Mouse (Mus musculus) kidney, embryonic 16.5 days (tissue): ENCODE data around the gene Rtl8c. TPM values are rescaled to one million over a fixed set of nuclear protein-coding genes. Genes with fewer than 3 reads are reported as not detected.
A peak's percentile ranks its signal among the peaks of the same experiment; 100 is the strongest.
"Not testable (repeated sequence)": the region's sequence is repeated elsewhere in the genome, so short reads cannot be mapped to it uniquely, and the experiment has no call there.

Experiments
- ATAC-seq: fragments of 200-750 bp; cut with Nextera tagmentation; 2 replicates; pipeline ENCODE4 v1.8.0; 2017; ENCODE audit warnings: moderate TSS enrichment; ENCODE audit not compliant: low FRiP score, low TSS enrichment
- H3K27ac ChIP-seq: fragments of 300-500 bp; sonication (generic); 2 replicates; pipeline ENCODE4 v1.5.1; 2014; ENCODE audit warnings: low read length
- H3K27me3 ChIP-seq: fragments of 300-500 bp; sonication (generic); 2 replicates; pipeline ENCODE4 v1.6.1; 2014; ENCODE audit warnings: low read length, control low read depth, mixed read lengths; ENCODE audit not compliant: insufficient read depth
- H3K36me3 ChIP-seq: fragments of 300-500 bp; sonication (generic); 2 replicates; pipeline ENCODE4 v1.6.1; 2014; ENCODE audit warnings: low read length, control low read depth, mixed read lengths; ENCODE audit not compliant: insufficient read depth
- H3K4me1 ChIP-seq: fragments of 300-500 bp; sonication (generic); 2 replicates; pipeline ENCODE4 v1.6.1; 2014; ENCODE audit warnings: low read length, control low read depth, mixed read lengths; ENCODE audit not compliant: insufficient read depth
- H3K4me2 ChIP-seq: fragments of 300-500 bp; sonication (generic); replicated peaks from 2 replicates; pipeline ENCODE4 v1.6.1; 2014; ENCODE audit warnings: low read depth, low read length
- H3K4me3 ChIP-seq: fragments of 300-500 bp; sonication (generic); 2 replicates; pipeline ENCODE4 v1.5.1; 2014; ENCODE audit warnings: mild to moderate bottlenecking, low read length
- H3K9ac ChIP-seq: fragments of 300-500 bp; sonication (generic); replicated peaks from 2 replicates; pipeline ENCODE4 v1.6.1; 2014; ENCODE audit warnings: low read length
- H3K9me3 ChIP-seq: fragments of 300-500 bp; sonication (generic); 2 replicates; pipeline ENCODE4 v1.6.1; 2016; ENCODE audit warnings: low read length, control low read depth
- WGBS: fragments of 180-500 bp; shearing (Covaris S2); extraction: QIAGEN DNeasy Blood & Tissue Kit; methylation state at CpG from one replicate; pipeline ENCODE4 v1.1.7; 2014; 5-methylcytosine and 5-hydroxymethylcytosine counted together
- polyA plus RNA-seq: library from polyadenylated mRNA; unstranded; fragments of >200 nt; fragmentation: Nextera tagmentation; extraction: Ambion mirVana; gene quantifications from 2 replicates; pipeline ENCODE4 v1.2.1, GENCODE M21; 2015

Gene Rtl8c
- polyA plus RNA-seq, 1 experiment from 2014 or later = 78.3 TPM

DNA sequence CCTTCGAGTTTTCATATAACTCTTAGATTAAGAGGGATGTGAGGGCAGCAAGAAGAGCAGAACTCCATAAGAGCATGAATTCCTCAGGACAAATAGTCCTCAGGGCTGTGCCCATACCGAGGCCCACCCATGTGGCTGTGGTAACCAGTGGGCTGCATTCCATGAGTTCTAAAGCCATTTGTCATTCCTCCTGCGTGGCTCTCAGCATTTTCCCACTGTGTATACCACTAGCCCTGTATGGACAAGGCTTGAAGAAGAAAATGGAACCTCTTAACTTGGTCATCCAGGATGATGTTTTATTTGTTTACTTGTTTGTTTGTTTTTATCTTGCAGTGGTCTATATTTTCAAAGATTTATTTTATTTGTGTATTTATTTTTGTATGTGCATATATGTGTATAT, 30.3 kb downstream of the Rtl8c start:
- H3K4me3 ChIP-seq, H3K9me3 ChIP-seq, H3K9ac ChIP-seq, H3K27ac ChIP-seq, H3K36me3 ChIP-seq, H3K27me3 ChIP-seq, H3K4me1 ChIP-seq, H3K4me2 ChIP-seq, ATAC-seq: not testable (repeated sequence)
- whole genome bisulfite sequencing = 66% methylated on average over 3 of the region's 3 CpGs

DNA sequence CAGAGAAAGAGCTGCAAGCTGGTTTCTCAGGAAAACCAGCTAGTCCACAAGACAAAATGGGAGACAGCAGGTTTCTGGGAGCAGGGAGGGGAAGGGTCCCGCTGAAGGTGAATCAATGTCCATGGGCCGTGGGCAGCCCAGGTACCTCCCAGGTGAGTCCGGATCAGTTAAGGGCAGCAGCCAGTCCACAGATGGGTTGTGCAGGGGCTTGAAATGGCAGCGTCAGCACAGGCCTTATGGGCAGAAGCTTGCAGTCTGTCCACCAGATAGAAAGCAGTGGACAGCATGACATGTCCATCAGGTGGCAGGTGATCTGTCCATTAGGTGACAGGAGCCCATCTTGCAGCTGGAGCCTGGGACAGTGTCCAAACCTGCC, 34.8 kb downstream of the Rtl8c start:
- H3K4me3 ChIP-seq = 0 out of 2 replicates have a peak overlapping the region, but pooled peaks have one; percentile 15
- not testable (repeated sequence) for H3K9me3 ChIP-seq, H3K9ac ChIP-seq, H3K27ac ChIP-seq, H3K36me3 ChIP-seq, ATAC-seq, H3K27me3 ChIP-seq, H3K4me1 ChIP-seq
- 70% methylated on average over 4 of the region's 4 CpGs for WGBS
- H3K4me2 ChIP-seq = peak overlapping the region; percentile 32; the same call in 1 of the 2 replicates

DNA sequence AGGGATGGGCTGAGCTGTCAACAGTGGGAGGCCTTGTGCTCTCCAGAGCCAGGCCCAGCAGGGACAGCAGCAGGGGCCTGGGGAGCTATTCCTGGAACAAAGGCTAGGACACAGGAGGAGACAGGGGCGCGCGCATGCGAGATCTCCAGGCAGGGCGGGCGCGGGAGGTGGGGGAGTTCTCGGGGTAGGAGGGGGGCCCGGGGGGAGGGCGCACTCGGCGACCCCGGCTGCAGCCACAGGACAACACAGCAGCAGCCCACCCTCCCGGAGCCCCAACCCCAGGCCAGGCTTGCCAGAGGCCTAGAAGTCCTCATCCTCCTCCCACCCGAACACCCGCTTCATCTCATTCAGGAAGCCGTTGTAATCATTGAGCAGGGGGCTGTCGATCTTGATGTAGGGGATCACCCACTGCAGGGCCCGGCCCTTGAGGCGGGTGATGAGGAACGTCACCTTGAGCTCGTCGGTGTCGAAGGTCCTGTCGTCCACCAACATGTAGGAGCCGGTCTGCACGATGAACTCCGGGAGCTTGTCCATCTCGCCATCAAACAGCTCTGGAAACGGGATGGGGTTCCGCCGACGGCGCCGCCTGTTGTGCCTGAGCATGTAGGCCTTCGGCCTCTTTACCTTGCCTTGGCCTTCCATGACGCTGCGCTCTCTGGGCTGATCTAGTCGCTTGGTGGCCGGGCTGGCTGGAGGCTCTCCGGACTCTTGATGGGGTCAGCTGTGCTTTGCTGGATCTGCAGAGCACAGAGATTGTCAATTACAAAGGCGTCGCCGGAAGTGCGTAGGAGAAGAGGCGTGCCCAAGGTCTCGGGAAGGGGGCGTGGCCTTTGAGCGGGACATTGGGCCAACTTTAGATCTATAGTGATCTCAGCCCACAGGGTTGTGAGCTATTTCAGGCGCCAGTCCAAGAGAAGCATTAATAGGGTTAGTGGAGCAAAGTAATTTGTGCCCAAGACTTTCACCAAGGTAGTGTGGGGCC, 35.4 kb downstream of the Rtl8c start, which contains the start of gene Rtl8a:
Rtl8a (minus strand) TSS at position 703 of the 982 bp plus-strand sequence.
- peak; percentile 96 for ATAC-seq
- peak within 1 kb of the TSS; percentile 38 for H3K4me2 ChIP-seq
- H3K4me3 ChIP-seq = peak within 1 kb of the TSS; percentile 38
- peak within 1 kb of the TSS; percentile 23; the same call in 1 of the 2 replicates for H3K27ac ChIP-seq
- not testable (repeated sequence) for H3K4me1 ChIP-seq, H3K36me3 ChIP-seq, H3K9ac ChIP-seq, H3K27me3 ChIP-seq, H3K9me3 ChIP-seq
- 23% methylated on average over 9 of the region's 50 CpGs for WGBS

DNA sequence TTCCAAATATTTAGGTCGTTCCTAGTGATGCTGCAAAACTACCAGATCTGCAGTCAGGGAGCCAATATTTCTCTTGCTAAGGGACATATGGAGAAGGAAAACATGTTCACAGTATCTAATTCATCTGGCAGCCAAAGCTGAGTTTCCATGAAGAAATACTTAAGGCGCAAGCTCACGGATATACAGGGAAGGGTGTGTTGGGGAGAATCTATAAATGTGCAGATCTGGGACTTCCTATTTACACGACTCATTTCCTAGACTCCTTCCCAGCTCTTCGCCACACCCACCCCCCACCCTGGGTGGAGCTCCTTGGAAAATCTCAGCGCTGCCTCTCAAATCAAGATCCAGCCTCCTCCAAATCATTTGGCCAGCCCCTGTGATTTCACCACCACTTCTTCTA, 38.1 kb downstream of the Rtl8c start:
- WGBS = 80% methylated on average over 6 of the region's 6 CpGs
- no peaks in the 10 kb centered on the region for H3K36me3 ChIP-seq
- no peak overlapping the region for H3K27ac ChIP-seq
- H3K9ac ChIP-seq = no peak overlapping the region
- H3K9me3 ChIP-seq = no peaks in the 10 kb centered on the region
- H3K4me3 ChIP-seq = no peak overlapping the region
- no peak overlapping the region for H3K4me2 ChIP-seq
- H3K4me1 ChIP-seq = no peaks in the 10 kb centered on the region
- no peaks in the 10 kb centered on the region for H3K27me3 ChIP-seq
- ATAC-seq = no peak

DNA sequence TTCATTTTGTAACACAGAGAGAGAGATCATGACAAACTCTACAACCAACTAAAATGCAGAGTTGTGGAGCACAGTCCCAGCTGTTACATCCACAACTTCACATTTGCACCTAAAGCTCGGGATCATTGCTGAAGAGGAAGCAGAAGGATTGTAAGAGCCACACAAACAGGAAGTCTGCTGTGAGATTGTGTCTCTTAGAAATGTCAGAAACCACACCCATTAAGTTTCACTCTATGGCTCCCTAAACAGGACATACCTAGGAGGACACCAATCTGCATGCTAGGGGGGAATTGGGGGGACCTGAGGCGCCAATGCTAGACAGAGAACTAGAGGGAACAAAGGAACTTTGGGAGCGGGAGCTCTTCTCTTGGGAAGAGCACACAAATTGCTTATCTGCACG, 45.1 kb downstream of the Rtl8c start:
- WGBS = 61% methylated on average over 4 of the region's 4 CpGs
- not testable (repeated sequence) for H3K9me3 ChIP-seq, H3K36me3 ChIP-seq, H3K27ac ChIP-seq, ATAC-seq, H3K27me3 ChIP-seq, H3K9ac ChIP-seq, H3K4me2 ChIP-seq, H3K4me1 ChIP-seq, H3K4me3 ChIP-seq

Other genes starting within 250 kb of the Rtl8c start
- 40.2 and 40.4 TPM in 2 replicates for gene Mospd1, start 237.5 kb upstream of the Rtl8c start, polyA plus RNA-seq
- 0.37 TPM in 1 of 2 replicates, not detected in the other for gene Etd, start 173.1 kb upstream of the Rtl8c start, polyA plus RNA-seq
- gene Gm14597, start 947 bp downstream of the Rtl8c start, polyA plus RNA-seq = not detected in 2 replicates
- gene Rtl8a, start 35.6 kb downstream of the Rtl8c start, polyA plus RNA-seq = 73.7 and 76.8 TPM in 2 replicates
- 66.1 and 66.3 TPM in 2 replicates for gene Rtl8b, start 62.4 kb downstream of the Rtl8c start, polyA plus RNA-seq
- gene 4930502E18Rik, start 116.8 kb downstream of the Rtl8c start, polyA plus RNA-seq = 1.0 and 1.3 TPM in 2 replicates
- not detected in 2 replicates for gene 1700013H16Rik, start 149.8 kb downstream of the Rtl8c start, polyA plus RNA-seq
- not detected in 2 replicates for gene Zfp36l3, start 168.4 kb downstream of the Rtl8c start, polyA plus RNA-seq
- gene Xlr, start 189.7 kb downstream of the Rtl8c start, polyA plus RNA-seq = 0.48 and 0.82 TPM in 2 replicates